Mouse (Mus musculus): ENCODE measurements at regions not wholly inside any gene's neighbourhood (a gene's known extent, or its start where the extent isn't known, plus 50 kb on each side); places are given as distances from the start of the nearest gene placed in this dataset.
"Not testable (repeated sequence)": the region's sequence is repeated elsewhere in the genome, so short reads cannot be mapped to it uniquely, and the experiment has no call there.

DNA sequence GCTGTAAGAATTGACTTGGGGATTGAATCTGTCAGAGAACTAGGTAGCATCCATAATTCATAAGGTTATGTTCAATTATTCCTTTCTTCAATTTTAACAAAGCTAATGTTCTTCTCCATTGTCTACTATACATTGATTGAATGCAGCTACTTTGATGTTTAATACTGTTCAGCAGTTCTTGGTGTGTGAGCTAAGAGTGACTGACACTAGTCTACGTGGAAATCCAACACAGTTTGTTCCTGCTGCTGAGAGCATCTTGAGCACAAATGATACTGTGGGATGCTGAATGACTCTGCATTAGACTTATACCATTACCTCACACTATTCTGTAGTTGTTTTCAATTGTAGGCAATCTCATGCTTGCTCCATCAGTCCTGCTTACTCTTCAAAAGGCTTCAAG is 249.4 kb upstream of the Akr1e1 start:
- no peak for DNase-seq (ENCODE audit: low spot score in 2 of 2)

DNA sequence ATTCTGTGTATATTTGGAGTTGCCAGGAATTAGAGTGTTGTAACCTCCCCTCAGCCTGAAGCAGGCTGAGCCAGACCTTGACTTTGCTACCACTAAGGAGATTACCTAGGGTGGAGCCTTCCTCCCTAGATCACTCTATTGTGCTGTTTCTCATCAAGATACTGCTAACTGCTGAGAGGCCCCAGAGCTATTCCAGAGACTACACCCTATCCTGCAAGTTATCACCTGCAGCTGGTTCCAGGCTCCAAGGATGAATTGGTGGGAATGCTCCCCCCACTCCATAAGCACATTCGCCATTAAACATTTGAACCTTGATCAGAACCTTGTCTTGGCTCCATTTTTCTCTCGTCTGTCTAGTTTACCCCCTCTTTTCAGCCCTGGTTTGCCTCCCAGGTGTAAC is 230.5 kb upstream of the Akr1e1 start:
- DNase-seq (ENCODE audit: low spot score in 2 of 2) = not testable (repeated sequence)

DNA sequence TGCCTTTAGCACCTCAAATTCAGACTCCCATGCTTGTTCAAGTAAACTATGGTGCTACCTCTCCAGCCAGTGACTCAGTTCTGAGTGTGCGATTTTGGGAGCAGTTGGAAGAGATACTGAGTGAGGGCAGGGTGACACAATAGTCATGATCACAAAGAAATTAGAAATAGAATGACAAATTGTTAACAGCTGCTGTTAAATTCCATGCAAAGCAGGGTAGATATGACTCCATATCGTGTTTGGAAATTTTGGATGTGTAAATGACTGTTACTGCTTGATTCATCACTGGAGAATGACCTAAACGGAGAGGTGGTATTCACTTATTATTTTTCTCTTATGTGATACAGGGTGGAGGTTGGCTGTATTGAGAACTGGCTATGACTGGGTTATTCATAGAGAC is 217.8 kb upstream of the Akr1e1 start:
- DNase-seq (ENCODE audit: low spot score in 2 of 2) = no peak

DNA sequence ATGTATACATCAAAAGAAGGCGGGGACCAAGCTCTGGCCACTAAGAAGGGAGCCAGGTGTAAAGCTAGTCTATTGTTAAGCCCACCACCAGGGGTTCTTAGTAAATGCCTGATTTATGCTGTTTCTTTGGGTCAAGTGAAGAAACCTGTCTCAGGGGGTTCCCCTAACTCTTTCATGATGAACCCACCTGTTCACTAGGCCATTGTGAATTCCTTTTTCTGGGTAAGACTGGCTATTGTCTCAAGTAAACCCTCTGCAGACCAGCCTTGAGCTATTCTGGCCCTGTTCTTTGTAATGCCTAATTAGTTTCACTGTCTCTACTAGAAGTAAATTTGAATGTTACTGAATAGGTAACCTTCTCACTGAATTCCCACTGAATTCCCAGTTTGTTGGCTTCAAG is 216.8 kb upstream of the Akr1e1 start:
- not testable (repeated sequence) for DNase-seq (ENCODE audit: low spot score in 2 of 2)

DNA sequence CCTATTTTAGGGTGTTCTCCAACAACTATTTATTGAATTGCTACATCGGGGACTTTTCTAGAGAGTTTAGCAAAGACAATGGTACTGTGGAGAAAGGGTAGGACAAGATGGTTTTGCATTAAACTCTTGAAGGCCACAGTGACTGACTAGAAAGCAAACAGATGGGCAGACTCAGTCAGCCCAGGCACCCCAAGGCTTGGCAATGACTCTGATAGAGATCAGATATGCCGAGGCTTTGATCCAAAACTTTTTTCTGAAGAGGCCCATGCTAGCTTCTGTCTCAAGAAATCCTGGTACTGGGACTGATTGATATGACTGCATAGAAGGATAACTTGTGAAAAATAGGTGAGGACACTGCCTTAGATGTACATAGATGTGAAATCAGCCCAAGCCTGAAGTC is 197.9 kb upstream of the Akr1e1 start:
- no peak for DNase-seq (ENCODE audit: low spot score in 2 of 2)

DNA sequence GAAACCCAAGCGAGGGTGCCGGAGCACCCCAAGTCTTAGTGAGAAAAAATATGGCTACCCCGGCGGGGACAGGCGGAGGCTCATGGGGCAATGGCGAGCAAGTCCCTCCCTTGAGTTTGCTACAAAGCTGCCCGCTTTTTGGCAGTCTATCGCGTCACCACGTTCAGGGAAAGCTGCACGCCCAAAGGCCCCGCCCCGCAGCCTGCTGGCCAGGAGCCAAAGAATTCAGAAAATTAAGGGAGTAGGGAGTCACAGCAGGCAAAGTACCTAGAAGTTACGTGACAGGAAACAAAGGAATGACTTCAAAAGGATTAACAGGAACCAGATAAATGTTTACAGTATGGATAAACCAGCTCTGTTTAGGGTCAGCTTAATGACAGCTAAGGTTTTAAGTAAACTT is 191.7 kb upstream of the Akr1e1 start:
- no peak for DNase-seq (ENCODE audit: low spot score in 2 of 2)

DNA sequence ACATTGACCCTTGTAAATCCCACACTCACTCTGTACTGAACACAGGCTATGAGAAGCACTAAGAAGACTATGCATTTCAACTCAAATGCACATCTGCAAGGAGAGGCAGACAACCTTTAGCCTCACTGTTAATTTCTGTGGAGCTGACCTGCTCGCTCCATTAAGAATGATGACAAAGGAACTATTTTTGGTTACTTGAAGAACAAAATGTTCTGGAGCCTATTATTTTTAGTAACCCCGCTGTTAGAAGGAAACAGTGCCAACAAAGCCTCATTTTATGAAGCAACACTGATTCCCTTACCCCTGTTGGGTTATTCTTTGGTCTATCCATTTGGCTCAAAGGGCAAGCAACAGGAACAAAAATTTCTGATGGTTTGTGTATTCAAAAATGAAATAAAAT is 182.2 kb upstream of the Akr1e1 start:
- DNase-seq (ENCODE audit: low spot score in 2 of 2) = no peak

DNA sequence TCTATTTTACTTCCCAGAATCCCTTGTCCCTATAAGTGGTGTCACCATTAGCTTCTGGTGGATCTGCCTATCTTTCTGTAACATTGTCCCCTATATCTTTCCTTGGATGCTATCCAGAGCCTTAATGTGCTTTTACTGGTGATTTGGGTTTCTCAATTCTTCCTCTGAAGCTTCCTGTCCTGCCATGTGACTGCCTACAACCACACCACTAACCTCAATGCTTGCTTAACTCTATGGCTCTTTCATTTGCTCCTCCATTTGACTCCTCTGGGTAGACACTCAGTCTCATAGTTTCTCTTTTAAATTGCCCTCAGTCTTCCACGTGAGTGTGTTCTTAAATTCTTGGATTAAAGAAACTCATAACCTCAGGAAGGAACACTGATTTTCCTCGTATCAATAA is 181.4 kb upstream of the Akr1e1 start:
- DNase-seq (ENCODE audit: low spot score in 2 of 2) = no peak

DNA sequence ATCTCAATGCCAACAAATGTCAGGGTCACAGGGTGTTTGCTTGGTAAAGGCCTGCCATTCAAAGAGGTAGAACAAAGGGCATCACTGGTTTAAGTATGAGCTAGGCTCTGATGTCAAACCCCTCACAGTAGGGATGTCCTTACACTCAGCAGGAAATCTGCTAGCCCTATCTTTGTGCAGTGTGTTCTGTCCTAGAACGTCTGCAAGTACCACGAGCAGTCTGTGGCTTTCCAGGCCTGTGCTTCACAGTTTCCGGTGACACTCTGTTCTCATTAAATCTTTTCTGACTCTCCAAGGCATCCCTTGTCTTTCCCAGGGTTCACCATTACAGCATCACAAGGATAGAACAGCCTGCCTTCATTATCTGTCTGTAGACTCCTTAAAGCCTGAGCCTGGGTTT is 174.3 kb upstream of the Akr1e1 start:
- DNase-seq (ENCODE audit: low spot score in 2 of 2) = no peak

DNA sequence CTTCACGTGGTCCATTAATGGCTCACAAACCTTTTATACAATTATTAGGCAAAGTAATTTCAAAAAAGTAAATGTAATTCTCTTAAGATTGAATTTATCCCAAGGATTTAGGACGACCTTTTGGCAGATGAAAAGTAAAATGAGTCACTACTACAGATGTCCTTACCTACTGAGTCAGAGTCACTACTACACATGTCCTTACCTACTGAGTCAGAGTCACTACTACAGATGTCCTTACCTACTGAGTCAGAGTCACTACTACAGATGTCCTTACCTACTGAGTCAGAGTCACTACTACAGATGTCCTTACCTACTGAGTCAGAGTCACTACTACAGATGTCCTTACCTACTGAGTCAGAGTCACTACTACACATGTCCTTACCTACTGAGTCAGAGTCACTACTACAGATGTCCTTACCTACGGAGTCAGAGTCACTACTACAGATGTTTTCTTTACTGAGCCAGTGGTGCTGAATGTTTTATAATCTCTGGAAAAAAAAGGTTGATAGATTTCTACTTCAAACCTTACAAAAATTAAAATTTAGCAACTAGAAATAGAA is 169.4 kb upstream of the Akr1e1 start:
- not testable (repeated sequence) for DNase-seq (ENCODE audit: low spot score in 2 of 2)

DNA sequence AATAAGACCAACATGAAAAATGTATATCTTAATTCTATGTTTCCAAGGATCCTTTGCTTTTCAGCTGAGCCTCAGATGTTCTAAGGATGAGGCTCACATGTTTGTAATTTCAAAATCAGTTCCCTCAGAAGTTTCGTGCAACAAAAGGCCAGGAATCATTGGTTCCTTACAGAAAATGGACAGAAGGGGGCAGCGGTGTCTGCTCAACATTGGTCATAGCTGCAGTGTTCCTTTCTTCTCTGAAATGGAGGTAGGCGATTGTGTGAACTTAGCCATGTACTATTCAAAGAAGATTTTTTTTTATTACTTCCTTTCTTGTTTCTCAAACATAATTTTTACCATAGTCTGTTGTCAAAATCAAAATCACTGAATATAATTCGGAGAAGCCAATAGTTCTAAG is 167.9 kb upstream of the Akr1e1 start:
- DNase-seq (ENCODE audit: low spot score in 2 of 2) = peak; percentile 33 to 35

DNA sequence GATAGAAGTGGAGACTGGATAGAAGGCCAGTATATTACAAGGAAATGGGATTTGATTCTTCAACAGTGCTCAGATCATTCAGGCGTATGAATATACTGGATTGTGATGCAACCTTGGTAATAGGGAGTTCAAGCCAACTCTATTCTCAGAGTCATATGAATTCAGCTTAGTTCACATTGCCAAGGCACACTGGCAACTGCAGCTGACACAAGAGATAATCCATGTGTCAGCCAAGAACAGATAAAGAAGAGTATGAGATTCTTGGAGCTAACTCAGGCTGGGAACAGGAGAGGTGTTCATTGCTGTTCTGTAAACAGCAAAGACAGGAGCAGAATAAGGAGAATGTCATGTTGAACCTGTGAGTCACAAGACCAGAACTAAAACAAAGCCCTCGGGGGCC is 163.3 kb upstream of the Akr1e1 start:
- DNase-seq (ENCODE audit: low spot score in 2 of 2) = no peak

DNA sequence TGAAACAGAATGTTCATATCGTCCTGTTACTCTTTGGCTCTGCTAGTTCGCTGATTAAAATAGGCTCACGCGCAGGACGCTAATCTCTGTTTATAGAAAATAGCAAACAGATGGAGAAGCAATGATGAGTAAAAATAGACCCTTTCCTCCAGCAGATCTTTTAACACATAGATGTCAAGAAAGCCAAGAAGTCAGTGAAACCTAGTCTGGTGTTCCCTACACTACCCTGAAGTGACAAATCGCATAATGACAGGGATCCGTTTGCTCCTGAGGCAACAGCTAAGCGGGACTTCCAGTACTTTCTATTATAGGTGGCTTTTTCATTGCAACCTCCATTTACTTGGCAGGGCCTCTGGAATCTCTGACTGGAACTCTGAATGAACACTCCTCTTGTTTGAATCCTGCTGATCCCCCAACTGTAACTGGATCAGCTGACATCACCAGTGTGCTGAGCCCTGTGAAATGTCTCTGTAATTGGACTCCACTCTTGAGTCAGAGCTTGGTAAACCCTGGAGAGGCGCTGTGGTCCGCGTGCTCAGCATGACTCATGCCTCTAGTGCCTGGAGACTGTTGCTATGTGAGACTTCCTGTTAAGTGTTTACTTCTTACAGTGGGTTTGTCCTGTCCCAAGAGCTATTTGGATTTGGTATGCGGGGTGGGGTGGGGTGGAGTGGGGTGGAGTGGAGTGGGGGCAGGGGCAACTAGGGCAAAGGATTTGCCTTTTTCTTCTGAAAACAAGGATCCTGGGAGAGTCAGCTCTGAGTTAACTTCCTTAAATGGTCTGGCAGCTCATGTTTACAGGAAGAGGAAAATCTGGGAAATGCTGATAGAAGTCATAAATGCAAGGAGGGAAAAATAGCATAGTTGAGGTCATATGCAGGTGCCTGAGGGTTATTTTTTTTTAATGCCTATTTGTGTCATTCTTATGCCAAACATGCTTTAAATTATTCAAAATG is 162.4 kb upstream of the Akr1e1 start:
- peak; percentile 46 to 48 for DNase-seq (ENCODE audit: low spot score in 2 of 2)

DNA sequence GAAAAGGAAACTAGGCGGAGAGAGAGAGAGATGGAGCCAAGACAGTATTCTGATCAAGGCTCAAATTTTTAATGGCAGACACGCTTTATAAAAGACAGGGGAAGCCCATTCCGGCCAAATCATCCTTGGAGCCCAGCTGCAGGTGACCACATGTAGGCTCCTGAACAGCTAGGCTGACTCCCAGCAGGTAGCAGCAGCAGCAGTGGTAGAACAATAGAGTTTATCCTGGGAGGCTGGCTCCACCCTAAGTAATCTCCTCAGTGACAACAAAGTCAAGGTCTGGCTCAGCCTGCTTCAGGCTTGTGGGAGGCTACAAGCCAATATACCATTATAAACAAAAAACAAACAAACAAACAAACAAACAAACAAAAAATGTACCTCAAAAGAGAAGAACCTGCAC is 151.0 kb upstream of the Akr1e1 start:
- no peak for DNase-seq (ENCODE audit: low spot score in 2 of 2)

DNA sequence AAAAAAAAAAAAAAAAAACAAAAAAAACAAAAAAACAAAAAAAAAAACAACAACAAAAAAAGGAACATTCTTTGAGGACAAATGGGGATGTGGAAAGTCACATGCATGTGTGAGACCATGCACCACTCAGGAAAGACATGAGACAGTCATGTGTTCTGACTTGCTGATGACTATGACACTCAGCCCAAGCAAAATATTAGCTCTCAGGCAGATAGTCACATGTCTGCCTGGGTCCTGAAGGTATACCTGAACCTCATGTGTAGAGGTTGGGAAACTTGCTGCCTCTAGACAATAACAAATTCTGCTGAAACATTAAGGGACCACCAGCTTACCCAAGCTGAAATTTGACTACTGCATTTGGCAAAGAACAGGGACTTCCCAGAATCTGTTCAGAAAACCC is 147.6 kb upstream of the Akr1e1 start:
- DNase-seq (ENCODE audit: low spot score in 2 of 2) = no peak

DNA sequence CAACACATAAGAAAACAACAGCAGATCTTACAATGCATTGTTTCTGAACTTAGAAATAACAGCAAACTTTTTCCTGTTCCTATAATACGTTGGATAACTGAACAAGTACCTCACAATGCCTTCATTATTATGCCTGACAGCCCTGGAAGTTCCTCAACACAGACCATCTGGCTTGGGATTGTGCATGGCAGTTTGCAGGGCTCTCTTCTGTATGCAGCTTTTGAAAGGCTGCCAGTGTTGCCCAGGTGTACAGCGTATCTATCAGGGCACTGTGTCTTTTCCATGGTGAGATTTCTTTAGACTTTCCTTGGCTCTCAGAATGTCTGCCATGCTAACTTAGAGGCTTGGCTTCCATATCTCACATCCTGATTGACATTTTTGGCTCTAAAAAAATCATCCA is 134.0 kb upstream of the Akr1e1 start:
- no peak for DNase-seq (ENCODE audit: low spot score in 2 of 2)

DNA sequence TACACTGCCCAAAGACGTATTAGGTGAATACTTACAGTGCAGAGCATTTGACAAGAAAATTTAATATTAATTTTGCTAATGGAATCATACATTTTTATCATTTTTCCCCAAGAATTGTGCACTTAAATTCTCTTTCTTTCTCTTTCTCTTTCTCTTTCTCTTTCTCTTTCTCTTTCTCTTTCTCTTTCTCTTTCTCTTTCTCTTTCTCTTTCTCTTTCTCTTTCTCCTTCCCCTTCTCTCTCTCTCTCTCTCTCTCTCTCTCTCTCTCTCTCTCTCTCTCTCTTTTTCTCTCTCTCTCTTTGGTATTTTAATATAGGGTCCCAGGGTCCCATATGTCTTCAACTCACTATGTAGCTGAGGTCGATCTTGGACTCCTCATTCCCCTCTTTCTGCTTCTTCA is 107.3 kb upstream of the Akr1e1 start:
- DNase-seq (ENCODE audit: low spot score in 2 of 2) = not testable (repeated sequence)

DNA sequence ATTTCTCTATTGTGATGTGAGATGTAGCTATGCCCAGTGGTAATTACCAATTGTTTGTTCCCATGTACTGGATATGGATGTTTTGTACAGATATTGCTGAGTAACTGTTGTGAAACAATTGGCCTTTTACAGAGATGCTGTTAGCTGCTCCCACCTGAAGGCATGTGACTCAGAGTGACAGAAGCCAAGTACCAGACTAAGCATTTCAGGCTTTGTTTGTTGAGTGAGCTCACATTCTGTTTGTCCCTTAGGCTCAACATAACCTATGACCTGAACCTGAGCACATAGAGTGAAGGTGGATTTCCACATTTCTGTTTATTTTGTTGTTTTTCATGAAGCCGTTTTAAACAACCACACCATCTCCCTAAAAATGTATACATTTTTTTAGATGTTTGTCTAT is 105.8 kb upstream of the Akr1e1 start:
- no peak for DNase-seq (ENCODE audit: low spot score in 2 of 2)

DNA sequence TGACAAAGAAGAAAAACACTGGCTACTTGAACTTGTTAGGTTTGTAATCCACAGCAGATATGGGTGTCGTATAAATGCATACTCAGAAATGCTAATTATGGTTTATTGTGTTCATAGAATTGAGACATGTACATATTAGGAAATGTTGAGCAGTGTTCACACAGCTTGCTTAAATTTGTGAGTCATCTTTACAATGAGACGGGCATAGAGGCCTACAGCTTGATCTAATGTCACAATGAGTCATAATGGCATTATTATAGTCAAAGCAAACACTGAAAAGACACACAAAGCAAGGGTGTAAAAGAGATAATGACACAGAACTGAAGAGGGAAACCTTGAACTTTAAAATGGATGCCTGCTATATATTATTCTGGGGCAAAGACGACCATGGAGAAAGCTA is 103.7 kb upstream of the Akr1e1 start:
- DNase-seq (ENCODE audit: low spot score in 2 of 2) = no peak

DNA sequence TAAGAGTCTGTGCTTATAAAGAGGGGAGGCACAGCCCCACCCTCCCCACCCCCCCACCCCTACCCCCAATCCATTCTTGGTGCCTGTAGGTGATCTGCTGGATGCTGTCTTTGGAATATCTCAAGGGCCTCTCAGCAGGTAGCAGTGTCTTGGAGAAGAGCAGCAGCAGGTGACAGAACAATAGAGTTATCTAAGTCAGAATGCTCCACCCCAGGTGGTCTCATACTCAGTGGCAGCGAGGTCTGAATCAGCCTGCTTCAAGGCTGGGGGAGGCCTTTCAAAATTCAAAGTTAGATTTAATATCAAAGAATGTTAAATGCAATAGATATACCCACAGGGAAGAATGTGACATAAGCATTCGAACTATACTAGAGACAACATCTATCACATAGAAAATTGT is 90.6 kb upstream of the Akr1e1 start:
- DNase-seq (ENCODE audit: low spot score in 2 of 2) = not testable (repeated sequence)

DNA sequence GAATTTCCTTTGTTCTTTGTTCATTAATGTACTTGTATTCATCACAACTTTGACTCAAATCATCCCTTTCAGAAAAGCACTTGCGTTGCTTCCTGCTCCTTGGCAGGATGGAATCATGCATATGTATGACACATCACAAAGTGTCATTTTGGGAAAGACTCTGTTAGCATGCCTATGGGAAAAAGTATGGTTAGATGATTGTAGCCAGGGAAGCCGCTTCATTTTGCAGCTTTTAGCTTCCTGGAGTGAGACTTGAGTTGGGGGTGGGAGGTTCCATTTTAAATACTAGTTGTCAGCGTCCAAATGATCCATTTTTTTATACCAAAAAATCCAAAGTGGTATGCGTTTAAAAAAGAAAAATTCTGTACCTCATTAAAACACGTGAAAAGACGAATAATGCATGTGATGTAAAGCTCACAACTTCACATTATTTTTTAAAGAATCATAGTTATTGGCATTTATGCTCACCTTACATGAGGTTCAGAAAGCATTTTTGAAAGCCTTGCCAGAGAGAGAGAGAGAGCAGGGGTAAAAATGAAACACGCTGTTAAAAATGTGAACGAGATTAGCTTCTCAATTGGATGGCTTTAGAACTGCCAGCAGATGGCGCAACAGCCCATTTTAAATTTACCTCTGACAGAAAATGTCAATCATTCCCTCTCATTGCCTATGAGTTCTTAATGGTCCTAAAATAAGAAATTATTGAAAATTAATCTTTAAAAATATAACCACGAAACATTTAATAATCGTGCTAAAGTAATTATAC is 57.6 kb upstream of the Akr1e1 start:
- peak; percentile 16 to 54 for DNase-seq (ENCODE audit: low spot score in 2 of 2)

DNA sequence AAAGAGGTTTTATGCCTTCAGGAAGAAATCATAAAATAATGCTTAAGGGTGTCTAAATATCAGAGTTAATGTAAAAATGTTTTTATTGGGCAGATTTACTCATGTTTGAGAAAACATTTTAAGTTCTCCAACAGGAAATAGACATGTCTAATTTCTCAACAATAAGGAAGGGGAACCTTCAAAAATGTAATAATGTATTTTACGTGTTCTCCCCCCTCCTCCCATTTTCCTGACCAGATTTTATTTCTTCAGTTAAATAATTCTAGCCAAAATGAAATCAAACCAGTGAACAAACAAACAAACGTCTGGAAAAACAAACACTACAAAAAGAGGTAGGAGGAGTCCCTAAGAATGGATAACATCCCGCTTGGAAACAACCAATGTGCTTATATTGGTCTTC is 54.4 kb upstream of the Akr1e1 start:
- no peak for DNase-seq (ENCODE audit: low spot score in 2 of 2)

All from adrenal gland, adult 18-20 months (tissue).